In genomic region chr6:125340244-125340643, GRCm38 (mm10) we compare ENCODE assay signal across 13 mouse cellular contexts. TPM values are rescaled to one million over a fixed set of nuclear protein-coding genes. Genes with fewer than 3 reads are reported as not detected.
DNase-seq lines count a peak whose midpoint lies in the region; ATAC-seq and TF ChIP-seq lines count a peak whose summit lies in the region.
"Had no signal": no experiment of that assay in that cellular context is flagged by ENCODE, and none has a peak within 500 bp of the region (broad histone marks: within the 10 kb centered on the region; RNA-seq: fewer than 3 reads in every experiment).

No protein-coding gene starts in this region.

- peak overlapping the region; percentile 31 for H3K27ac ChIP-seq in liver, adult 2 months (replicated peaks; ENCODE audit: insufficient read depth, low read depth, low read length)
- peak overlapping the region; percentile 68 for H3K27ac ChIP-seq in limb, embryonic 15.5 days
- H3K27ac ChIP-seq: midbrain, embryonic 13.5 days had no signal

- no peak overlapping the region for H3K9ac ChIP-seq in liver, adult 2 months (ENCODE audit: low read depth, low read length)
- H3K9ac ChIP-seq in limb, embryonic 15.5 days, result no peak overlapping the region
- H3K9ac ChIP-seq: midbrain, embryonic 13.5 days had no signal

- peak; percentile 93 for DNase-seq in heart, adult 11 months
- DNase-seq in heart, adult 9 months (ENCODE audit: low spot score in 2 of 2), result no peak
- DNase-seq in liver, adult 2 months (ENCODE audit: extremely low read depth, low read depth, low spot score), result no peak
- no peak for DNase-seq in liver
- DNase-seq in naive thymus-derived CD4-positive, alpha-beta T cell, adult 2 months (ENCODE audit: low read depth), result peak; percentile 46
- DNase-seq in spleen, postnatal 36 days (ENCODE audit: low spot score in 2 of 2), result no peak
- DNase-seq: adrenal gland, postnatal 36 days; gastrocnemius, postnatal 10 days had no signal

- no peak overlapping the region for H3K4me2 ChIP-seq in limb, embryonic 15.5 days
- H3K4me2 ChIP-seq: midbrain, embryonic 13.5 days had no signal

- no peak overlapping the region for H3K4me3 ChIP-seq in liver, adult 2 months (ENCODE audit: insufficient read depth, low read depth, low read length)
- H3K4me3 ChIP-seq in limb, embryonic 15.5 days, result no peak overlapping the region
- H3K4me3 ChIP-seq: midbrain, embryonic 13.5 days had no signal

- no peaks in the 10 kb centered on the region for H3K9me3 ChIP-seq in limb, embryonic 15.5 days
- H3K9me3 ChIP-seq: midbrain, embryonic 13.5 days had no signal

- no peak for TF ChIP-seq POLR2A in liver, adult 2 months (IDR thresholded peaks at IDR 0.05; ENCODE audit: extremely low read depth, insufficient read depth, low read length)

- 87% methylated on average over 5 of the region's 5 CpGs for WGBS in liver, adult 2 months
- 74% methylated on average over 5 of the region's 5 CpGs for WGBS in limb, embryonic 15.5 days

- H3K27me3 ChIP-seq in liver, adult 2 months (ENCODE audit: control insufficient read depth, insufficient read depth, low read length), result no peaks in the 10 kb centered on the region
- no peaks in the 10 kb centered on the region for H3K27me3 ChIP-seq in limb, embryonic 15.5 days
- H3K27me3 ChIP-seq: midbrain, embryonic 13.5 days had no signal

- H3K36me3 ChIP-seq in liver, adult 2 months (ENCODE audit: control insufficient read depth, insufficient read depth, low read length), result no peaks in the 10 kb centered on the region
- H3K36me3 ChIP-seq in limb, embryonic 15.5 days, result no peaks in the 10 kb centered on the region
- H3K36me3 ChIP-seq: midbrain, embryonic 13.5 days had no signal

- H3K4me1 ChIP-seq in liver, adult 2 months (ENCODE audit: control insufficient read depth, insufficient read depth, low read length), result no peaks in the 10 kb centered on the region
- peaks cover 24% of the 10 kb centered on the region for H3K4me1 ChIP-seq in limb, embryonic 15.5 days
- H3K4me1 ChIP-seq: midbrain, embryonic 13.5 days had no signal

- ATAC-seq in limb, embryonic 15.5 days (ENCODE audit: insufficient number of reproducible peaks, low FRiP score, low TSS enrichment, low read depth), result no peak
- ATAC-seq in frontal cortex, adult (ENCODE audit: low TSS enrichment), result no peak
- ATAC-seq: midbrain, embryonic 13.5 days had no signal

- H3K79me2 ChIP-seq in liver, adult 2 months (ENCODE audit: control insufficient read depth, insufficient read depth, low read length), result no peaks in the 10 kb centered on the region

- TF ChIP-seq CTCF in liver, adult 2 months (IDR thresholded peaks at IDR 0.05; ENCODE audit: low read depth, low read length), result no peak

RNA-seq across cellular contexts. Expression of gene Tnfrsf1a, which starts 8.9 kb away (rescaled TPM):
- 21.0 and 28.6 TPM in 2 replicates for total RNA-seq in liver, adult 2 months (2014; rRNA removed)
- polyA plus RNA-seq in liver, adult 2 months (2012; rRNA removed), result 89.3 and 110 TPM in 2 replicates
- 95.6 and 98.8 TPM in 2 replicates for polyA plus RNA-seq in limb, embryonic 15.5 days (2015; fragmentation: Nextera tagmentation; extraction: Ambion mirVana)

RNA-seq across cellular contexts. Expression of gene Scnn1a, which starts 19.8 kb away (rescaled TPM):
- 3.0 and 6.7 TPM in 2 replicates for total RNA-seq in liver, adult 2 months (2014; rRNA removed)
- polyA plus RNA-seq in liver, adult 2 months (2012; rRNA removed), result 16.5 and 24.8 TPM in 2 replicates
- 5.2 and 5.3 TPM in 2 replicates for polyA plus RNA-seq in limb, embryonic 15.5 days (2015; fragmentation: Nextera tagmentation; extraction: Ambion mirVana)

RNA-seq across cellular contexts. Expression of gene Ltbr, which starts 26.6 kb away (rescaled TPM):
- 55.9 and 57.1 TPM in 2 replicates for total RNA-seq in liver, adult 2 months (2014; rRNA removed)
- polyA plus RNA-seq in liver, adult 2 months (2012; rRNA removed), result 102 and 106 TPM in 2 replicates
- polyA plus RNA-seq in limb, embryonic 15.5 days (2015; fragmentation: Nextera tagmentation; extraction: Ambion mirVana), result 47.0 and 50.5 TPM in 2 replicates

RNA-seq across cellular contexts. Expression of gene Plekhg6, which starts 40.3 kb away (rescaled TPM):
- 3.0 and 3.6 TPM in 2 replicates for total RNA-seq in liver, adult 2 months (2014; rRNA removed)
- 5.0 and 5.9 TPM in 2 replicates for polyA plus RNA-seq in liver, adult 2 months (2012; rRNA removed)
- polyA plus RNA-seq in limb, embryonic 15.5 days (2015; fragmentation: Nextera tagmentation; extraction: Ambion mirVana), result 4.2 and 4.5 TPM in 2 replicates

RNA-seq across cellular contexts. Expression of gene Tuba3a, which starts 54.4 kb away (rescaled TPM):
- total RNA-seq in liver, adult 2 months (2014; rRNA removed), result not detected in 2 replicates
- polyA plus RNA-seq in liver, adult 2 months (2012; rRNA removed), result 0.12 TPM in 1 of 2 replicates, not detected in the other
- 0.34 TPM in 1 of 2 replicates, not detected in the other for polyA plus RNA-seq in limb, embryonic 15.5 days (2015; fragmentation: Nextera tagmentation; extraction: Ambion mirVana)
- total RNA-seq: adrenal gland, postnatal 36 days; gastrocnemius, postnatal 10 days; layer of hippocampus, postnatal 10 days had no signal
- polyA plus RNA-seq: cortical plate, adult 2 months had no signal

Comparison
In these comparisons a context has a peak if more than half of its experiments do, and no peak if none do; other contexts are left out.
1. DNase-seq: peak in heart, adult 11 months (single experiment) and naive thymus-derived CD4-positive, alpha-beta T cell, adult 2 months (single experiment); none in heart, adult 9 months (0 of 2), liver, adult 2 months (single experiment), liver (single experiment) and spleen, postnatal 36 days (0 of 2).